Mouse (Mus musculus) stomach, postnatal 0 days (tissue): Measurements from ENCODE around the gene Stard13. TPM values are rescaled to one million over a fixed set of nuclear protein-coding genes. Genes with fewer than 3 reads are reported as not detected.

ENCODE experiments used
- ATAC-seq: fragments of 200-750 bp; cut with Nextera tagmentation; 2 replicates; pipeline ENCODE4 v1.8.0; 2017; ENCODE audit not compliant: low FRiP score, low TSS enrichment
- DNase-seq: peaks from one replicate; pipeline ENCODE4 v3.0.0-alpha.2; 2016; ENCODE audit warnings: low spot score
- H3K27ac ChIP-seq: fragments of 300-500 bp; sonication (generic); replicated peaks from 2 replicates; pipeline ENCODE4 v1.5.1; 2014; ENCODE audit warnings: mild to moderate bottlenecking, control low read depth
- H3K27me3 ChIP-seq: fragments of 300-500 bp; sonication (generic); 2 replicates; pipeline ENCODE4 v1.6.1; 2014; ENCODE audit warnings: low read length; ENCODE audit not compliant: control insufficient read depth, insufficient read depth
- H3K36me3 ChIP-seq: fragments of 300-500 bp; sonication (generic); 2 replicates; pipeline ENCODE4 v1.6.1; 2014; ENCODE audit warnings: low read length, mixed read lengths; ENCODE audit not compliant: control insufficient read depth, insufficient read depth
- H3K4me1 ChIP-seq: fragments of 300-500 bp; sonication (generic); replicated peaks from 2 replicates; pipeline ENCODE4 v1.6.1; 2014; ENCODE audit warnings: antibody characterized with exemption; ENCODE audit not compliant: control insufficient read depth, insufficient read depth
- H3K4me2 ChIP-seq: fragments of 300-500 bp; sonication (generic); replicated peaks from 2 replicates; pipeline ENCODE4 v1.6.1; 2014; ENCODE audit warnings: low read depth, mild to moderate bottlenecking, control low read depth, moderate library complexity
- H3K4me3 ChIP-seq: fragments of 300-500 bp; sonication (generic); 2 replicates; pipeline ENCODE4 v1.5.1; 2014; ENCODE audit warnings: low read depth, low read length, control low read depth
- H3K9ac ChIP-seq: fragments of 300-500 bp; sonication (generic); 2 replicates; pipeline ENCODE4 v1.6.1; 2014; ENCODE audit warnings: mild to moderate bottlenecking, low read length, control low read depth, mixed read lengths
- H3K9me3 ChIP-seq: fragments of 300-500 bp; sonication (generic); 2 replicates; pipeline ENCODE4 v1.6.1; 2016; ENCODE audit warnings: low read length; ENCODE audit not compliant: control insufficient read depth
- CTCF ChIP-seq: IDR thresholded peaks from 2 replicates; pipeline ENCODE4 v1.5.1; 2016; ENCODE audit warnings: antibody characterized with exemption, low read depth, mild to moderate bottlenecking, moderate library complexity
- EP300 ChIP-seq: optimal IDR thresholded peaks from 2 replicates; pipeline ENCODE3; 2016; ENCODE audit warnings: antibody characterized with exemption
- WGBS: fragments of 180-500 bp; shearing (Covaris S2); extraction: QIAGEN DNeasy Blood & Tissue Kit; methylation state at CpG from one replicate; pipeline ENCODE4 v1.1.7; 2014; 5-methylcytosine and 5-hydroxymethylcytosine counted together
- polyA plus RNA-seq: library from polyadenylated mRNA; unstranded; fragments of >200 nt; fragmentation: Nextera tagmentation; extraction: Ambion mirVana; gene quantifications from 2 replicates; pipeline ENCODE4 v1.2.1, GENCODE M21; 2015

The Stard13 gene
- polyA plus RNA-seq, 1 experiment from 2014 or later, result 6.1 TPM

- WGBS, result 64% methylated on average over 5 of the region's 5 CpGs
- Histone ChIP-seq H3K9ac (no peak overlapping the region), H3K4me1 (peaks cover 5% of the 10 kb centered on the region; the same call in 1 of the 2 replicates), H3K4me3 (no peak overlapping the region), H3K27ac (peak overlapping the region; percentile 24; the same call in 1 of the 2 replicates), H3K27me3 (no peaks in the 10 kb centered on the region), H3K36me3 (no peaks in the 10 kb centered on the region), H3K9me3 (no peaks in the 10 kb centered on the region), H3K4me2 (no peak overlapping the region)
- TF ChIP-seq CTCF (no peak), EP300 (no peak)
- DNase-seq (peak; percentile 73), ATAC-seq (peak; percentile 55)
These were observed 67.4 kb downstream of the Stard13 start for GRCm38 (mm10) chr5:151166266-151166665.

- ATAC-seq (peak; percentile 48; the same call in 1 of the 2 replicates), DNase-seq (peak; percentile 36)
- Histone ChIP-seq H3K36me3 (no peaks in the 10 kb centered on the region), H3K4me3 (no peak overlapping the region), H3K4me1 (peaks cover 5% of the 10 kb centered on the region; the same call in 1 of the 2 replicates), H3K9ac (no peak overlapping the region), H3K4me2 (no peak overlapping the region), H3K27ac (peak overlapping the region; percentile 24), H3K27me3 (no peaks in the 10 kb centered on the region), H3K9me3 (no peaks in the 10 kb centered on the region)
- 71% methylated on average over 6 of the region's 6 CpGs for WGBS
- TF ChIP-seq EP300, result no peak
These were observed 68.1 kb downstream of the Stard13 start for GRCm38 (mm10) chr5:151165381-151166016.

GRCm38 (mm10) chr5:151164815-151165214 is 68.8 kb downstream of the Stard13 start:
- 52% methylated on average over 4 of the region's 4 CpGs for WGBS
- no peak for ATAC-seq

DNA sequence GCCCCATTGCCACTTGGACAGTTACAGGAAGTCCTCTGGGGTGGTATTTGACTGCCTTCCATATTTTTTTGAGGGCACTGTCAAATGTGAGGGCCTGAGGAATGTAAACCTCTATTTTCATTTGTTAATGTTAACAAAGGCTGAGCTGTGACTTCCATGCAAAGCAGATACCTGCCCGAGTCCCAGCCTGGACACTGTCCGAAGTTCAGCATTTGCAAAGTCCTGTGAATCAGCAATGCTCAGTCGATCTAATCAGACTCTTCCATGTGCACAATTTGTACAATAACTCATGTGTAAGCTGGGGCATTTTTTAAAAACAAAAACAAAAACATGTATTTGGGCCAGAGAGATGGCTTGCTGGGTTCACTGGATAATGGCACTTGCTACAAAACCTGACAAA is 71.0 kb downstream of the Stard13 start:
- ATAC-seq (no peak), DNase-seq (no peak)
- Histone ChIP-seq H3K4me2 (no peak overlapping the region), H3K9ac (no peak overlapping the region), H3K4me1 (peaks cover 5% of the 10 kb centered on the region; the same call in 1 of the 2 replicates), H3K36me3 (no peaks in the 10 kb centered on the region), H3K27ac (no peak overlapping the region), H3K4me3 (no peak overlapping the region), H3K9me3 (no peaks in the 10 kb centered on the region), H3K27me3 (no peaks in the 10 kb centered on the region)
- WGBS, result 80% methylated on average over 3 of the region's 3 CpGs
- TF ChIP-seq CTCF (no peak), EP300 (no peak)

More at GRCm38 (mm10) chr5:151164815-151165214, 68.8 kb downstream of the Stard13 start:
- TF ChIP-seq EP300 (no peak), CTCF (no peak)
- H3K9ac ChIP-seq, result no peak overlapping the region
- peak overlapping the region; percentile 53; the same call in 1 of the 2 replicates for H3K27ac ChIP-seq
- H3K4me2 ChIP-seq, result no peak overlapping the region
- no peak overlapping the region for H3K4me3 ChIP-seq
- peaks cover 5% of the 10 kb centered on the region; the same call in 1 of the 2 replicates for H3K4me1 ChIP-seq
- no peaks in the 10 kb centered on the region for H3K9me3 ChIP-seq
- DNase-seq, result no peak
- no peaks in the 10 kb centered on the region for H3K27me3 ChIP-seq
- no peaks in the 10 kb centered on the region for H3K36me3 ChIP-seq

GRCm38 (mm10) chr5:151155247-151155646 is 78.4 kb downstream of the Stard13 start:
- no peak for DNase-seq
- Histone ChIP-seq H3K4me1 (0 out of 2 replicates have a peak, but pooled peaks cover 5% of the 10 kb centered on the region), H3K9me3 (no peaks in the 10 kb centered on the region), H3K27me3 (no peaks in the 10 kb centered on the region), H3K36me3 (no peaks in the 10 kb centered on the region), H3K27ac (no peak overlapping the region), H3K9ac (no peak overlapping the region), H3K4me3 (no peak overlapping the region), H3K4me2 (no peak overlapping the region)
- 100% methylated on average over 1 of the region's 1 CpGs for WGBS
- no peak for ATAC-seq
- no peak for TF ChIP-seq EP300
- TF ChIP-seq CTCF, result no peak

GRCm38 (mm10) chr5:151154780-151155179 is 78.9 kb downstream of the Stard13 start:
- no peak overlapping the region for H3K4me2 ChIP-seq
- no peaks in the 10 kb centered on the region for H3K36me3 ChIP-seq
- H3K9ac ChIP-seq, result no peak overlapping the region
- WGBS, result 26% methylated on average over 3 of the region's 3 CpGs
- ATAC-seq (0 out of 2 replicates have a peak, but pooled peaks have one; percentile 61), DNase-seq (peak; percentile 53)
- no peaks in the 10 kb centered on the region for H3K9me3 ChIP-seq
- no peaks in the 10 kb centered on the region for H3K27me3 ChIP-seq
- H3K4me1 ChIP-seq, result 0 out of 2 replicates have a peak, but pooled peaks cover 5% of the 10 kb centered on the region
- TF ChIP-seq EP300 (no peak), CTCF (no peak)
- H3K27ac ChIP-seq, result no peak overlapping the region
- H3K4me3 ChIP-seq, result no peak overlapping the region
